Mouse (Mus musculus) cortical plate, adult 2 months (tissue): ENCODE measurements around the gene B3galt1. TPM values are rescaled to one million over a fixed set of nuclear protein-coding genes. Genes with fewer than 3 reads are reported as not detected.

Experiments
- H3K27ac ChIP-seq: fragments of 200-500 bp; 2 replicates; pipeline ENCODE4 v1.5.1; 2012; ENCODE audit warnings: low read length, control low read depth, inconsistent platforms; ENCODE audit not compliant: insufficient read depth
- H3K4me1 ChIP-seq: fragments of 200-500 bp; 2 replicates; pipeline ENCODE4 v1.6.1; 2011; ENCODE audit warnings: low read length; ENCODE audit not compliant: control insufficient read depth, insufficient read depth
- H3K4me3 ChIP-seq: fragments of 200-500 bp; 2 replicates; pipeline ENCODE4 v1.5.1; 2011; ENCODE audit warnings: mild to moderate bottlenecking, low read length, control low read depth; ENCODE audit not compliant: insufficient read depth
- CTCF ChIP-seq: fragments of 200-500 bp; IDR thresholded peaks from 2 replicates; pipeline ENCODE4 v1.5.1; 2011; ENCODE audit warnings: mild to moderate bottlenecking, control low read depth, low read length; ENCODE audit not compliant: insufficient read depth; ENCODE audit errors: extremely low read depth
- POLR2A ChIP-seq: fragments of 200-500 bp; IDR thresholded peaks from 2 replicates; pipeline ENCODE4 v1.6.1; 2011; ENCODE audit warnings: mild to moderate bottlenecking, low read length, control low read depth; ENCODE audit not compliant: insufficient read depth; ENCODE audit errors: extremely low read depth
- polyA plus RNA-seq: library from polyadenylated mRNA; depleted of rRNA; stranded (reverse); fragments of >200 nt; gene quantifications from 2 replicates; pipeline ENCODE4 v1.2.3, GENCODE M21; 2012

The B3galt1 gene
- polyA plus RNA-seq, 1 experiment: 26.2 TPM

- no peak overlapping the region for H3K4me3 ChIP-seq
- peaks cover 4% of the 10 kb centered on the region; the same call in 1 of the 2 replicates for H3K4me1 ChIP-seq
- H3K27ac ChIP-seq: no peak overlapping the region
- TF ChIP-seq POLR2A (no peak), CTCF (no peak)
Measured at GRCm38 (mm10) chr2:67822360-67822759, 256.7 kb downstream of the B3galt1 start.

GRCm38 (mm10) chr2:67827697-67828096 lies 262.0 kb downstream of the B3galt1 start:
- H3K4me3 ChIP-seq: no peak overlapping the region
- no peak overlapping the region for H3K27ac ChIP-seq
- H3K4me1 ChIP-seq: peaks cover under 1% of the 10 kb centered on the region; the same call in 1 of the 2 replicates
- TF ChIP-seq CTCF (no peak), POLR2A (no peak)

- TF ChIP-seq CTCF: no peak
- TF ChIP-seq POLR2A: no peak
- H3K4me1 ChIP-seq: no peaks in the 10 kb centered on the region
- H3K27ac ChIP-seq: no peak overlapping the region
- H3K4me3 ChIP-seq: no peak overlapping the region
Measured at GRCm38 (mm10) chr2:67829055-67829915, 263.6 kb downstream of the B3galt1 start.

GRCm38 (mm10) chr2:67847806-67848205 lies 282.1 kb downstream of the B3galt1 start:
- Histone ChIP-seq H3K27ac (no peak overlapping the region), H3K4me1 (no peaks in the 10 kb centered on the region; the same call in 1 of the 2 replicates), H3K4me3 (no peak overlapping the region)
- no peak for TF ChIP-seq CTCF
- no peak for TF ChIP-seq POLR2A

- no peak for TF ChIP-seq CTCF
- TF ChIP-seq POLR2A: no peak
- Histone ChIP-seq H3K27ac (no peak overlapping the region), H3K4me1 (no peaks in the 10 kb centered on the region; the same call in 1 of the 2 replicates)
Measured at GRCm38 (mm10) chr2:67850725-67851124, 285.1 kb downstream of the B3galt1 start.

GRCm38 (mm10) chr2:67858340-67858739 lies 292.7 kb downstream of the B3galt1 start:
- Histone ChIP-seq H3K4me3 (no peak overlapping the region), H3K4me1 (no peaks in the 10 kb centered on the region), H3K27ac (no peak overlapping the region)
- TF ChIP-seq CTCF (no peak), POLR2A (no peak)

More at GRCm38 (mm10) chr2:67850725-67851124, 285.1 kb downstream of the B3galt1 start:
- no peak overlapping the region for H3K4me3 ChIP-seq

GRCm38 (mm10) chr2:67859004-67859403 lies 293.3 kb downstream of the B3galt1 start:
- no peak overlapping the region for H3K27ac ChIP-seq
- TF ChIP-seq CTCF: no peak
- H3K4me1 ChIP-seq: no peaks in the 10 kb centered on the region
- H3K4me3 ChIP-seq: no peak overlapping the region

GRCm38 (mm10) chr2:67873368-67873767 lies 307.7 kb downstream of the B3galt1 start:
- Histone ChIP-seq H3K27ac (no peak overlapping the region), H3K4me3 (no peak overlapping the region), H3K4me1 (no peaks in the 10 kb centered on the region)
- TF ChIP-seq POLR2A (no peak), CTCF (no peak)

- Histone ChIP-seq H3K4me1 (no peaks in the 10 kb centered on the region), H3K4me3 (no peak overlapping the region), H3K27ac (no peak overlapping the region)
- TF ChIP-seq CTCF (no peak), POLR2A (no peak)
Measured at GRCm38 (mm10) chr2:67879836-67880235, 314.2 kb downstream of the B3galt1 start.

GRCm38 (mm10) chr2:67881713-67882281 lies 316.1 kb downstream of the B3galt1 start:
- H3K4me1 ChIP-seq: no peaks in the 10 kb centered on the region
- no peak for TF ChIP-seq POLR2A
- no peak for TF ChIP-seq CTCF
- H3K27ac ChIP-seq: no peak overlapping the region
- no peak overlapping the region for H3K4me3 ChIP-seq

- H3K4me1 ChIP-seq: peaks cover 1% of the 10 kb centered on the region; the same call in 1 of the 2 replicates
- no peak overlapping the region for H3K4me3 ChIP-seq
- H3K27ac ChIP-seq: peak overlapping the region; percentile 35; the same call in 1 of the 2 replicates
- TF ChIP-seq CTCF: no peak
- no peak for TF ChIP-seq POLR2A
Measured at GRCm38 (mm10) chr2:67897956-67898689, 332.5 kb downstream of the B3galt1 start.
